Mouse (Mus musculus) testis, adult 2 months (tissue): ENCODE measurements around the gene Hsf5. TPM values are rescaled to one million over a fixed set of nuclear protein-coding genes. Genes with fewer than 3 reads are reported as not detected.

ENCODE experiments used
- H3K27ac ChIP-seq: fragments of 200-500 bp; 2 replicates; pipeline ENCODE4 v1.5.1; 2012; ENCODE audit warnings: low read depth, low read length; ENCODE audit not compliant: control insufficient read depth, insufficient read depth
- H3K27me3 ChIP-seq: fragments of 200-500 bp; 2 replicates; pipeline ENCODE4 v1.6.1; 2012; ENCODE audit warnings: mild to moderate bottlenecking, low read length, moderate library complexity; ENCODE audit not compliant: control insufficient read depth, insufficient read depth
- H3K36me3 ChIP-seq: fragments of 200-500 bp; 2 replicates; pipeline ENCODE4 v1.6.1; 2012; ENCODE audit warnings: mild to moderate bottlenecking, low read length; ENCODE audit not compliant: control insufficient read depth, insufficient read depth
- H3K4me1 ChIP-seq: fragments of 200-500 bp; 2 replicates; pipeline ENCODE4 v1.6.1; 2012; ENCODE audit warnings: low read length; ENCODE audit not compliant: control insufficient read depth, insufficient read depth
- H3K4me3 ChIP-seq: fragments of 200-500 bp; 2 replicates; pipeline ENCODE4 v1.5.1; 2012; ENCODE audit warnings: low read depth, mild to moderate bottlenecking, low read length, moderate library complexity, mixed read lengths; ENCODE audit not compliant: control insufficient read depth
- CTCF ChIP-seq: fragments of 200-500 bp; IDR thresholded peaks from 2 replicates; pipeline ENCODE4 v1.5.1; 2012; ENCODE audit warnings: low read depth, mild to moderate bottlenecking, inconsistent platforms, low read length, moderate library complexity; ENCODE audit not compliant: control insufficient read depth, insufficient read depth, insufficient replicate concordance
- POLR2A ChIP-seq: fragments of 200-500 bp; IDR thresholded peaks from 2 replicates; pipeline ENCODE4 v1.6.1; 2012; ENCODE audit warnings: low read depth, mild to moderate bottlenecking, inconsistent platforms, low read length, moderate library complexity; ENCODE audit not compliant: control insufficient read depth
- polyA plus RNA-seq: library from polyadenylated mRNA; depleted of rRNA; stranded (reverse); fragments of >200 nt; gene quantifications from 2 replicates; pipeline ENCODE4 v1.2.3, GENCODE M21; 2012

Gene Hsf5
- polyA plus RNA-seq, 1 experiment: 89.4 TPM

DNA sequence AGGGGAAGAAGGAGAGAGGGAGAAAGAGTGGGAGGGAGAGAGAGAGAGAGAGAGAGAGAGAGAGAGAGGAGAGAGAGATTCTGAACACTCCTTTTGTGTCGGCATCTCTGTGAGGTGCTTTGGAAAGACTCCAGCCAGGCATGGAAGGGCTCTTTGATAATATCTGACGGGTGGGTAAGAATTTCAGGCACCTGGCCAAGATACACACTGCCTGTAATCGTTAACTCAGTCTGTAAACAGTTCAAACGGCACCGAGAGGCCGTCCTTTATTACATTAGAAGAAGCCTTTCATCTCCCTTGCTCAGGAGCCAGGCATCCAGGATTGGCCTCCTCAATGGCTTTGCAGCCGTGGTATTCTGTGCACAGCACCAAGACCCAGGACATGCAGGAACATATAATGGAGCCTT, 72.4 kb downstream of the Hsf5 start:
- TF ChIP-seq CTCF (no peak), POLR2A (no peak)
- no peak overlapping the region for H3K27ac ChIP-seq
- H3K4me3 ChIP-seq: no peak overlapping the region
- no peaks in the 10 kb centered on the region for H3K4me1 ChIP-seq
- H3K27me3 ChIP-seq: no peaks in the 10 kb centered on the region
- H3K36me3 ChIP-seq: no peaks in the 10 kb centered on the region

DNA sequence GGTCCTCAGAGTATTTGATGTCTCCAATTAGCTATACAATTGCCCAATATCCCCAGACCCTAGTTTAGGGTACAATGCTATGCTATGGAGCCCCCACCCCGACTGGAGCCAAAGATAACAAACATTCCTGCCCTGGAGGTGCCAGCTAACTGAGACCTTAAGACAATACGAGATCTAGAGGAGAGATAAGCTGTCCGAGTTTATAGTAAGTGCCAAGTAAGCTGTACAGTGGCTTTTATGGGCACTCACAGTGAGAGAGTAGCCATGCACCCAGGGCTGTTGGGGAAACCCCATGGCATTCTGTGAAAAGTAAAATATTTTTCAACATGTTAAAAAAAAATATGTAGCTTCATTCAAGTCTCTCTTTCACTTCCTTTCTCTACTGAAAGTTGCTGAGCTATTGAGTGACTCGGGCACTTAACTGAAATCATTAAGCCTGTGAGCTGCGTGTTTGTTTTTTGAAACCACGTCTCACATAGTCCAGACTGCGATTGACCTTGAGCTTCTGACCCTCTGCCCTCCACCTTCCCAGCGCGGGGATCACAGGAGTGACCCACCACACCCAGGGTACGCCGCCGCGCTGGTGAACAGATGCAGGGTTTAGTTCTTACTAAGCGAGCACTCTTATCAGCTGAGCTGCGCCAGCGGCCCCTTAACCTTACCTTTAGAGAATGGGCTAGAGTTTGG, 73.2 kb downstream of the Hsf5 start:
- no peaks in the 10 kb centered on the region for H3K27me3 ChIP-seq
- no peak overlapping the region for H3K27ac ChIP-seq
- no peaks in the 10 kb centered on the region for H3K4me1 ChIP-seq
- TF ChIP-seq CTCF: no peak
- no peak for TF ChIP-seq POLR2A
- H3K36me3 ChIP-seq: no peaks in the 10 kb centered on the region
- no peak overlapping the region for H3K4me3 ChIP-seq

DNA sequence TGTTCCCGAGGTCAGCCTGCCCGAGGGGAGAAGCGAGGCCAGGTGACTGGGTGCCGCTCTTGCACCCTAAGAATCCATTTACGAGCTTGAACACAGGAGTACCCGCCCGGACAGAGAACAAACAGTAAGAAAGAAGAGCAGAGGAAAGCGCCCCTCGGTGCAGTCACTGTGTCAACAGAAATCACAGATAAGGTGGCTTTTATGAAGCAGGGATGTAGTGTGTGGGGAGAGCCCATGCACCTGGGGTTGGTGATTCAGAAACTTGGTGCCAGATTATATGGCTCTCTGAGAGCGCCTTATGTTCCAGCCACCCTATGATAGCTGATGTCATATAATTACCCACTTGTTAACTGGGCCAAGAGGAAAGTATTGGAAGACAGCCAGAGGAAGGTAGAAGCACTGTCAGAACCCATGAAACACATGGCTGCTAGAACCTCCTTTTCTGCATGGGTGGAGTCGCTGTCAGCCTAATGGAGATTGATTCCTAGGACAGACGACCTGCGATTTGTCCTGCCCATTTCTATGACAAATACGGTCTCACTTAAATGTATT, 80.2 kb downstream of the Hsf5 start:
- H3K36me3 ChIP-seq: no peaks in the 10 kb centered on the region
- no peak for TF ChIP-seq CTCF
- TF ChIP-seq POLR2A: no peak
- H3K4me1 ChIP-seq: no peaks in the 10 kb centered on the region
- H3K27ac ChIP-seq: no peak overlapping the region
- no peaks in the 10 kb centered on the region for H3K27me3 ChIP-seq
- H3K4me3 ChIP-seq: no peak overlapping the region

DNA sequence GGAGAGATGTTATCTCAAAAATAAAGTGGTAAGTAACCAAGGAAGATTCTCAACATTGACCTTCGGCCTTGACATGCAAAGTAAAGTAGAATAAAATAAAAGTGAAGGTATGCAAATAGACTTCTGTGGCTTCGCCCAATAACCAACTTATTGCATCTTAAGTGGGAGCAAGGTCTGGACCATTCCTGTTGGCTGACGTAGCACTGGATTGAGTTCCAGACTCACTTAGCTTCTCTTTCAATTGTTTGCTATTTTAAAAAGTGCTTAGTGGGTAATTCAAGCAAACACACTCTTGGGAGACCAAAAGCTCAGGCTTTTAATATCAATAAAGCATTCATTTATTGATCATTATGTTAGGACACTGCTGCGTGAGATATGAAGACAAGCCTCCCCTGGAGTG, 81.2 kb downstream of the Hsf5 start:
- Histone ChIP-seq H3K27me3 (no peaks in the 10 kb centered on the region), H3K4me3 (no peak overlapping the region), H3K4me1 (no peaks in the 10 kb centered on the region), H3K27ac (no peak overlapping the region), H3K36me3 (no peaks in the 10 kb centered on the region)
- no peak for TF ChIP-seq POLR2A
- no peak for TF ChIP-seq CTCF

DNA sequence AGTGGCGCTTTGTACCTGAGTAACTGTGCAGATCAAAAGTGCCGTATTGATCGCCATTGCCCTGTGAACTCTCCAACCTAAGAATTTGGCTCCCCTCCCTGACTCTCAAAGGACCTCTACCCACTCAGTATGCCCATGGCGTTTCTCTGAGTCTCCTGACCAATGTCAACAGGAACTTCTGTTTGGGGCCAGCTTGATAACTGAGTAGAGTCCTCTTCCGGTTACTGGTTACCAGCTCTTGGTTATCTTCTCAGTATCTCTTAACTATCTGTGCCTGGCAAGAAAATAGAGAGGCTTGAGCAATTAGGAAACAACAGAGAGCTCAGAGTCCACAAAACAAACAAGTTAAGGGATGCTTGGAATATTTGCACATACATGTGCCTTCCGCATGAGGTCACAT, 84.1 kb downstream of the Hsf5 start:
- Histone ChIP-seq H3K4me1 (no peaks in the 10 kb centered on the region), H3K36me3 (no peaks in the 10 kb centered on the region), H3K27me3 (no peaks in the 10 kb centered on the region), H3K27ac (no peak overlapping the region), H3K4me3 (no peak overlapping the region)
- TF ChIP-seq POLR2A (no peak), CTCF (no peak)

DNA sequence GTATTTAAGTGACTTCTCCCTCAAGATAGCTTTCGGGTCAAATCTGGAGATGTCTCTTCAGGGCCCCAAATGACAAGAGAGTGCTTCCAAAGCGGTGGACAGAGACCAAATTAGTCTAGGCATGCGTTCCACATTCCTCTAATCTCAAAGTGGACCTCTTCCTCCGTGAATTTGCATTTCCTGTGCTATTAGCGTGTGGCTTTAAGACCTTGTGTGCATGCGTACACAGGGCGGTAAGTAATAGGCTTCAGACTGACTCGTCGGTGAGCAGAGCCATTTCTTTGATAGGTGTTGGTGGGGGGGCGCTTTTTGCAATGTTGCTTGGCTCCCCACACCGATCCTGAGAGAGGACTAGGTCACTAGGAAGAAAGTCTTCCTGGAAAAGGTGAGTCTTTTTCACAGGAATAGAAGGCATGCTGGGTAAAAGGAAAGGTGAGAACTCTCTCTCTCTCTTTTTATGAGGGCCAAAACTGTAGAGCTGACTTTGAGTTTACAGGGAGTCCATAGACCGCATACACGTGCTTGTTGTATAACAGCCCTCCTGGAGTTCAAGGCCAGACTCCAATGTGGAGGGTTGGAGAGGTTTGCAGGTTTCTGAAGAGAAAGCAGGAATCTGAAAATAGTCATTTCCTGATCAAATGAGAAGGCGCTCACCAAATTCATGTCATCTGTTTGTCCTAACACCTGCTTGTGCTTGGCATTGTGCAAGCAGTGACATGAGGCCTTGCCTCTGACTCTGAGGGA, 85.1 kb downstream of the Hsf5 start:
- TF ChIP-seq POLR2A (no peak), CTCF (no peak)
- H3K4me1 ChIP-seq: no peaks in the 10 kb centered on the region
- H3K27ac ChIP-seq: no peak overlapping the region
- no peaks in the 10 kb centered on the region for H3K36me3 ChIP-seq
- H3K4me3 ChIP-seq: no peak overlapping the region
- H3K27me3 ChIP-seq: no peaks in the 10 kb centered on the region

DNA sequence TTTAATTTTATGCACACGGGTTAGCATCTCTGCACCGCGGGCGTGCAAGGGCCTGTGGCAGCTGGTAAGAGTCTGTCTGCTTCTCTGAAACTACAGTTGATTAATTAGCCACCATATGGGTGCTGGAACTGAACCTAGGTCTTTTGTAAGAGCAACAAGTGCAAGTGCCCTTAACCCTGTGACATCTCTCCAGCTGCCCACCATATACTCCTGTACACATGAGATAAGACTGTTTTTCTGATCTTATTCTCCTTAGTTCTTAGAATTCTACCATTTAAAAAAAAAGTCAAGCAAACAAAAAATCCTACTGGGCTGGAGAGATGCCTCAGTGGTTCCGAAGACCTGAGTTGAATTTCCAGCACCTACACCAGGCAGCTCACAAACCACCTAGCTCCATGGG, 86.7 kb downstream of the Hsf5 start:
- no peaks in the 10 kb centered on the region for H3K4me1 ChIP-seq

More for the DNA sequence above, 86.7 kb downstream of the Hsf5 start:
- Histone ChIP-seq H3K27me3 (no peaks in the 10 kb centered on the region), H3K36me3 (no peaks in the 10 kb centered on the region), H3K4me3 (no peak overlapping the region), H3K27ac (no peak overlapping the region)
- TF ChIP-seq CTCF: no peak
- TF ChIP-seq POLR2A: no peak
